8 mouse cellular contexts compared by ENCODE assay signal in genomic region chr14:28511029-28511651, GRCm38 (mm10). TPM values are rescaled to one million over a fixed set of nuclear protein-coding genes. Genes with fewer than 3 reads are reported as not detected.
DNase-seq lines count a peak whose midpoint lies in the region; ATAC-seq and TF ChIP-seq lines count a peak whose summit lies in the region.

No protein-coding gene starts in this region.

- TF ChIP-seq CTCF in brain, embryonic 14.5 days (IDR thresholded peaks at IDR 0.05; ENCODE audit: borderline replicate concordance, extremely low read depth, insufficient read depth, insufficient read length) = no peak

- peaks cover 28% of the 10 kb centered on the region for H3K36me3 ChIP-seq in heart, embryonic 10.5 days

- peak; percentile 31 for DNase-seq in kidney, adult 18-20 months
- DNase-seq in kidney, adult 8-10 months = no peak
- peak; percentile 47 for DNase-seq in brain, embryonic 14.5 days (ENCODE audit: low read depth)
- no peak for DNase-seq in heart, embryonic 10.5 days (ENCODE audit: low spot score)
- peak; percentile 13 to 37 for DNase-seq in kidney, postnatal 36 days
- peak; percentile 69 for DNase-seq in neural tube, embryonic 10.5 days (ENCODE audit: extremely low spot score, low spot score)
- DNase-seq in thymus, postnatal 0 days (ENCODE audit: low spot score) = no peak

- peak overlapping the region; percentile 96 for H3K27ac ChIP-seq in heart, embryonic 10.5 days

- H3K27me3 ChIP-seq in heart, embryonic 10.5 days (ENCODE audit: insufficient read depth, poor library complexity, severe bottlenecking) = peaks cover 10% of the 10 kb centered on the region; the same call in 1 of the 2 replicates

- no peak for ATAC-seq in frontal cortex, adult (ENCODE audit: low TSS enrichment)

- H3K9me3 ChIP-seq in heart, embryonic 10.5 days = no peaks in the 10 kb centered on the region

- H3K4me1 ChIP-seq in heart, embryonic 10.5 days = peaks cover 37% of the 10 kb centered on the region

- TF ChIP-seq POLR2A in brain, embryonic 14.5 days (IDR thresholded peaks at IDR 0.05; ENCODE audit: borderline replicate concordance, extremely low read depth, insufficient read depth, insufficient read length, poor library complexity, severe bottlenecking) = no peak

- WGBS in heart, embryonic 10.5 days = 1% methylated on average over 41 of the region's 41 CpGs

- peak overlapping the region; percentile 87 for H3K4me3 ChIP-seq in heart, embryonic 10.5 days

RNA-seq across cellular contexts. Expression of gene Wnt5a, which starts 6.6 kb away (rescaled TPM):
- 15.0 and 22.6 TPM in 2 replicates for polyA plus RNA-seq in brain, embryonic 14.5 days (2012; rRNA removed)
- 34.9 and 43.7 TPM in 2 replicates for polyA plus RNA-seq in heart, embryonic 10.5 days (2016; fragmentation: Nextera tagmentation; extraction: Ambion mirVana)
- polyA plus RNA-seq in thymus, postnatal 0 days (2015; fragmentation: Nextera tagmentation; extraction: Ambion mirVana) = 0.89 and 0.90 TPM in 2 replicates

Comparison
In these comparisons a context has a peak if more than half of its experiments do, and no peak if none do; other contexts are left out.
1. DNase-seq: peak in kidney, adult 18-20 months (single experiment), brain, embryonic 14.5 days (single experiment), kidney, postnatal 36 days (2 of 2) and neural tube, embryonic 10.5 days (single experiment); none in kidney, adult 8-10 months (0 of 2), heart, embryonic 10.5 days (single experiment) and thymus, postnatal 0 days (single experiment).